Mouse (Mus musculus): Measurements from ENCODE around the gene Ndrg4. TPM values are rescaled to one million over a fixed set of nuclear protein-coding genes. Genes with fewer than 3 reads are reported as not detected.

Gene Ndrg4
- total RNA-seq, 2 experiments from 2014 or later, result 4.6 to 5.9 TPM

GRCm38 (mm10) chr8:95678024-95678611, 1.3 kb downstream of the Ndrg4 start:
- DNase-seq, result no peak

DNA sequence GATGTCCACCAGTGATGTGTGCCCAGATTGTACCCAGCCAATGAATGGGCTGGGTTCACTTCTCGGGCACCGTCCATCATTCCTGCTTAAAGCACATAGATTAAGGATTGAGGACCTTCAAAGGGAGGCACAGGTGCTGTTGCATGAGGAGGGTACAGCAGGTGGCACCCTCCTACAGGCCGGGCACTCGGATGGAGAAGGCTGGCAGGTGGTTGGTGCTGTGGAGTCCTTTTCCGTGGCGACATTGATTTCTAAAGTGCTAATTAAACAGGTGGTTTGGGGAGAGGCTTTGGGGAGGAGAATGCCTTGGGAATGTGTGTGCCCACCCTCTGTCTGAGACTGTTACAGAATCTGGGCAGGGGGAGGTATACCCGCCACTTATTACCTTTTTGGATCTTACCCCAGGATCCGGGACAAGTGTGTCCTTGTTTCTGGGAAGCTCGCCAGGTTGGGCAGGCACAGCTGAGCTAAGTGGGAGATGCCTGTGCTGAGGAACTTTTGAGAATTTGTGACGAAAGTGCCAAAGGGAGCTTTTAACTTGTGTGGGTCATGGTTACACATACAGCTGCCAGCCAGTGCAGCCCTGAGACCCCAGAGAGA, 11.4 kb downstream of the Ndrg4 start:
- DNase-seq, result no peak

DNA sequence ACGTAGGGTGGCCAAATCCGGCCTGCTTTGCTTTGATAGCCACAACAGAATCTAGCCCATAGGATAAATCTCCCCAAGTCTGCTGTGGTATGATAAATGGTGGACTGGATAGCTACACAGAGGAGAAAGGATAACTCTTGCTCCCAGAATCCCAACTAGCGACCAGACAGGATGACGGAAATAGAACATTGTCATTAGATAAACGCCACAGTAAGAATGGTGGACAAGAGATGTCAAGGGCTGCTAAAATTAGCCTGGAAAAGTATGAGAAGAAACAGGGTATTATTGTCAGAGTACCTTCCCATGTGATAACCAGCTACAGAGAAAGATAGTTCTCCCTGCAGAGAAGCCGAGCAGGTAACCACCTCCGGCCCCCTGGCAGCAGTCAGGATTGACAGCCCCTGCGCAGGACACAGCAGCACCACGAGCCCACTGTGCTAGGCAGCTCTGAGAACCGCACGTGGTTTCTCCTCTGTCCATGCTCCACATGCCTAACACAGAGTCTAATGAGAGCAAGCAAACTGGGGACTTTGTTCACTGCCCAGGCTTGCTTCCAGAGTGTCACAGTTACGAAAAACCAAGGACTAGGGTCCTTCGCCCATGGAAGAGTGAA, 14.3 kb downstream of the Ndrg4 start:
- no peak for DNase-seq

GRCm38 (mm10) chr8:95694631-95695030, 17.9 kb downstream of the Ndrg4 start:
- DNase-seq, result no peak

DNA sequence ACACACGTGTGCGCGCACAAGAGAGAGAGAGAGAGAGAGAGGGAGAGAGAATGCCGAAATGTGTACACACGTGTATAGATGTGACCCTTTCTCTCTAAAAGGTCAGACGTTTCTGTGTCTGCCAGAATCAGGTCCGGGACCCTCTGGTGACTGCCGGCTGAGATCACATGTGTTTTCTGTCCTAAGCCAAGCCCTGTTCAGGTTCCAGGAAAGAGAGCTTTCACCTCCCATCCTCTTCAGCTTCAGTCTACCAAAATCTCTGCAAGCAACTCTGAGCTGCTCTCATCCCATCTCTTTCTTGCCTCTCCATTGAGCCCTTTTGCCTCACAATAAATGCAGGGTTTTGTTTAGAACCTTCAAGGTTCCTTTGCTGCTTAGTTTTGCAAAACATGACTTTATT, 19.9 kb downstream of the Ndrg4 start:
- no peak for DNase-seq

- peak; percentile 56 for DNase-seq
Measured at GRCm38 (mm10) chr8:95697128-95697527, 20.3 kb downstream of the Ndrg4 start.

DNA sequence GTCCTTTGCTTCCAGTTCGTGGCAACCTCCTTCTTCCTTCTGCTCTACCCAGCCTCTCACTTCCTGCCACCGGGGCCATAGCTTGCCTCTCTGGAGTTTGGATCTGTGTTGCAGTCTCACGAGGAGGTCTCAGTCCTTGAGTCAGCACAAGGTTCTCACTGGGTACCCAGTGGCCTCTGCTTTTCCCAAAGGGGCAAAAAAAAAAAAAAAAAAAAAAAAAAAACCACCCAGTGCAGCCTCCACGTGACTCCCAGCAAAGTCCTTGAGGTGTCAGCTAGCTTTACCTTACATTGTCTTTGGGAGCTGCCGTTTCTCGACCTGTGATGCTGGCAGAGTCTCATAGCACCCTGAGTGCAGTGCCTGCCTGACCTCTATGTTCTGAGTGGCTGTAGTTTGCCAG, 21.4 kb downstream of the Ndrg4 start:
- DNase-seq, result no peak

DNA sequence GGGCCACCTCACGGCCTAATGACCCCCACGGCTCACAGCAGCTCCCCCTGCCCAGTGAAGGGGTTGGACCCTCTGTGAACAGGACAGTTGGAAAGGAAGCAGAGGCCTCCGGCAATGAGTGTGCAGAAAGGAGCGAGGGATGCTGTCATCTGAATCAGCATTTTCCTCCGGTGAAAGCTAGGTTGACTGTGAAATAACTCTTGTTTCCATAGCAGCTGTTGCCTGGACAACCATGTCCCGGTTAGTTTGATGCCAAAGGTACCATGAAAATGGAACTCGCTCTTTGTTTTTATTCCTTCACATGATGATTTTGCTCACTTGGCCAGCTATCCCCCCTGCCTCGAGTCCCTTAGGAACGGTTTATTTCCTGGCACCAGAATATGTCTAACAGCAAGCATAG, 23.5 kb downstream of the Ndrg4 start:
- no peak for DNase-seq

- DNase-seq, result no peak
Measured at GRCm38 (mm10) chr8:95701809-95702208, 25.0 kb downstream of the Ndrg4 start.

DNA sequence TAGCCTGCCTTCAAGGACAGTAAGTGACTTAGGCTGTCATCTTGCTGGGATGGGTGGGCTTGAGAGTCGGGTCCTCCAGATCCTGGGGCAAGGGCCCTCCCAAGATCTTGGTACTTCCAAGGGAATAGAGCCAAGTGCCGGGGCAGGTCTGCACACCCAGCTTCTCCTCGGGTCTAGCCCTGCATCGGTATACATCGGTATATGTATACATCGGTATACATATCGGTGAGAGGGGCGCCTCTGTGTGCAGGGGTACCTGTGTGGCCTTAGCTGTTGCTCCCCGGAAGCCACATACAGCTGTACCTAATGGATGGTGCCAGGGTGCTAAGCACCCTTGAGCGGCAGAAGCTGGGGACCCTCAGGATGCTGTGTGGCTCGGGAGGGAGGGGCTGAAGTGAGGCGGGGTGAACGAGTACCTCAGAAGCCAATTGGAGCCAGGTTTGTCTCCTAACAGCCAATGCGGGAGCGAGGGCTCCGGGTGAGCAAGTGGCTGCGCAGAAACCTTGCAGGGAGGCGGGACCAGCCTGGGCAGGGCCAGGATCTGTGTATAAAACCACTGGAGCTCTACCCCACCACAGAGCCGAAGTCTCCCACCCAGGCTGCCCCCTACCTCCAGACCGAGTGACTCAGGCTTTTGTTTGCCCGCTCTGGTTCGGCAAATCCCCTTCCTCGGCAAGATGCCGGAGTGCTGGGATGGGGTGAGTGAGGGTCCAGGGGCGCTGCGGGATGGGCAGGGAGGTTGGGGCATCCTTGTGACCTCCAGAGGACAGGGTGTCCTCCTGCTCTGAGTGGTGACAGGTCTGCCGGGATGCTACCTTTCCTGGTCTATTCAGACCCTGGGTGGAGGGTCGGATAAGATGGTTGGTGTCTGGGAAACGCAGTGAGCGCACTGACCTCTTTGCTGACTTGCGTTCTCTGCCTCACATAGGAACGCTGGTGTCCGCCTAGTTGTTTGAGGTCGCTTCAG, 26.0 kb downstream of the Ndrg4 start:
- peak; percentile 82 for DNase-seq

GRCm38 (mm10) chr8:95703461-95704260, 26.9 kb downstream of the Ndrg4 start:
- DNase-seq, result no peak

GRCm38 (mm10) chr8:95704538-95704937, 27.8 kb downstream of the Ndrg4 start:
- no peak for DNase-seq

GRCm38 (mm10) chr8:95709579-95709978, 32.8 kb downstream of the Ndrg4 start:
- DNase-seq, result no peak

GRCm38 (mm10) chr8:95711029-95711428, 34.2 kb downstream of the Ndrg4 start:
- no peak for DNase-seq

- DNase-seq, result no peak
Measured at GRCm38 (mm10) chr8:95712395-95712794, 35.6 kb downstream of the Ndrg4 start.

DNA sequence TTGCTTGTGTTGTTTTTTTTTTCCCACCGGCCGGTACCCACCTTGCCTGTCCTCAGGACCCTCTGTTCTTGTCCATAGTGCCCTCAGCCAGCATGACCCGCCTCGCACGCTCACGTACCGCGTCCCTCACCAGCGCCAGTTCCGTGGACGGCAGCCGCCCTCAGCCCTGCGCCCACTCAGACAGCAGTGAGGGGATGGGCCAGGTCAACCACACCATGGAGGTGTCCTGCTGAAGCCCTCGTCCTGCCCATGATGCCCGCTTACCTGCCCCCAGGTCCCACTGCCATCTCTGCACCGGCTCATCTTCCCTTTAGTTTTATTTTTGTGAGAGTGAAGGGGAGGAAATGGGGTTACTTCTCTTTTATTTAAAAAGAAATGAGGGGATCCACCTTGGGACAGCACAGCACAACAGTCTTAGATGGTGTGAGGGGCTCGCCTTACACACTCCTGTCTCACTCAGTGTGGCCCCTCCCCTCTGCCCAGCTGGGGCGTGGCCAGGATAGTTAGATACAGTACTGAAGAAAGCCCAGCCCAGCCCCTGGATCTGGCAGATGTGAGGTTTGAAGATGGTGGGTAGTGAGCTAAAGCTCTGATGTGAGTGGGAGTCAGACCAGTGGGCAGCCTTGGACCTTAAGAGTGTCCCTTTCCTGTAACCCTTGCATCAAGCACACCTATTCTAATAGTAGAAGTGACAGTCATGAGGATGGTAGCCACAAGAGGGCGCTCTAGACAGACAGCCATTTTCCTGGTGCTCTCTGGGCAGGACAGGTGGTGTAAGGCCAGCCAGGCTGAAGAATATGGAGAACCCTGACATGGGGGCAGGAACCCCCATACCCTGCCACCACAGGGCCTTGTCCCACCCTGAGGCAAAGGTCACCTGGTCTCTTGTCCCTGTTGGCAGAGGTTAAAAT, 36.6 kb downstream of the Ndrg4 start:
- no peak for DNase-seq

DNA sequence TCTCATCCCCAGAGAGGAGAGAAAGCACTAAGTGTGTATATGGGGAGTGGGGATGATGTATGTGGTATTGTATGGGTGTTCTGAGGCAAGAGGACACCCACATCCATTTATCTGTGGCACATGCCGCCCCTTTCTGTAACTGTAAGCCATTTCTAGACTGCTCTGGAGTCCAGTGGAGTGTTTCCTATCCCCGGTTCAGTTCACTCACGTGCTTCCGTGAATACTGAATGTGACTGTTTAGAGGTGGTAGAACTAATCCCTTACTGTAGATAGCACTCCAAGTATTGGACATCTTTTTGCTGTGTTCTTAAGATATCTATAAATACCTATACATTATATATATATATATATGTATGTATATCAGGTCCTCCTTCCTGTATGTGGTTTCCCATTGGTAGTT, 37.6 kb downstream of the Ndrg4 start:
- no peak for DNase-seq

GRCm38 (mm10) chr8:95714837-95715413, 38.1 kb downstream of the Ndrg4 start:
- DNase-seq, result no peak

DNA sequence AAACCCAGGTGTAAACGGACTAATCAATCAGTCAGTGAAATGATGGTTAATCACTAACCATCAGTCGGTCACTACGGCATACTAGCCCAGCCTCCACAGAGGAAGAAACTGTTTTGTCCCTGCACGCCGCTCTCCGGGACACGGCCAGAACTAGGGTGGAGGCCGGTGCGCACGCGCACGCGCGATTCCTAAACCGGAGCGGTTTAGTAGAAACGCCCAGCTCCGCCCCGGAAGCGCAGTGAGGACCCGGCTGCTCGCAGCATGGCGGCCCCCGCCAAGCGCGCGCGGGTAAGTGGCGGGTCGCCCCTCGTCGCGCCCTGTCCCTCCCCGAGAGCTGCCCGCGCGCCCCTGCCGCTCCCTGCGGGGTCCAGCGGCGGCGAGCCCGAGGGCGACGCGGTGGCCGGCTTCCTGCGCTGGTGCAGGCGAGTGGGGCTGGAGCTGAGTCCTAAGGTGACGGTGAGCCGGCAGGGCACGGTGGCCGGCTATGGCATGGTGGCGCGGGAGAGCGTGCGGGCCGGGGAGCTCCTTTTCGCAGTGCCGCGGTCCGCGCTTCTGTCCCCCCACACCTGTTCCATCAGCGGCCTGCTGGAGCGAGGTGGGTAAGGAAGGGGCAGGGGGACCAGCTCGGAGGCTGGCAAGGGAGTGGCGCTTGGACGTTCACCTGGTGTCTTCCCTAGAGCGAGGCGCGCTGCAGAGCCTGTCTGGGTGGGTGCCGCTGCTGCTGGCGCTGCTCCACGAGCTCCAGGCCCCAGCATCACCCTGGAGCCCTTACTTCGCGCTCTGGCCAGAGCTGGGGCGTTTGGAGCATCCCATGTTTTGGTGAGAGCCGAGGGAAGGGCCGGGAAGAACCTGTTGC, 39.1 kb downstream of the Ndrg4 start, which contains the start of gene Setd6:
Setd6 (plus strand) TSS at position 206 of the 856 bp plus-strand sequence.
- peak; percentile 80 for DNase-seq
